Mouse (Mus musculus) lung, postnatal 10 days (tissue): ENCODE results near the gene Cd276.
A peak's percentile ranks its signal among the peaks of the same experiment; 100 is the strongest.

Experiments
- DNase-seq: peaks from one replicate; pipeline ENCODE4 v3.0.0; 2021

Gene Cd276

GRCm38 (mm10) chr9:58549694-58550093 is 5.5 kb downstream of the Cd276 start:
- DNase-seq = no peak

GRCm38 (mm10) chr9:58548897-58549296 is 6.3 kb downstream of the Cd276 start:
- DNase-seq = no peak

- peak; percentile 53 for DNase-seq
Observed at GRCm38 (mm10) chr9:58546630-58547360, 8.4 kb downstream of the Cd276 start.

- no peak for DNase-seq
Observed at GRCm38 (mm10) chr9:58545428-58545827, 9.8 kb downstream of the Cd276 start.

GRCm38 (mm10) chr9:58544879-58545324 is 10.3 kb downstream of the Cd276 start:
- peak; percentile 50 for DNase-seq

DNA sequence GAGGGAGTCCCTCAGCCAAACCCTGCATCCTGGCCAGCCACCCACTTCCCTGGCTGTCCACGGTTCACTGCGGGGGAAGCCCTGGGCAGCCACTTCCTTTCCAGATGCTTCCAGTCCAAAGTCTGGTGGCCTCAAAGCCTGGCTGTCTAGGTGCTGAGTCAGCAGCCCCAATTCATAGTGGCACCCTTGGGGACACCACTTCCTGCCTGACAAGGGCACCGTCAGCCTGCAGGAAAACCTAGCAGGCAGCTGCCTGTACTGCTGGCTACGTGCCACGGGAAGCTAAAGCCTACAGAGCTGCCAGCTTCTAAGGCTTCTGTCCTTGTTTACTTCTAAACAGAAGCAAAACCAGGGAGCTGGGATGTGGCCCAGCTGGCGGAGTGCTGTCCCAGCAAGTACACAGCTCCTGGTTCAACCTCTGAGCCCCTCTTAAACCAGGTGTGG is 13.3 kb downstream of the Cd276 start:
- peak; percentile 91 for DNase-seq

DNA sequence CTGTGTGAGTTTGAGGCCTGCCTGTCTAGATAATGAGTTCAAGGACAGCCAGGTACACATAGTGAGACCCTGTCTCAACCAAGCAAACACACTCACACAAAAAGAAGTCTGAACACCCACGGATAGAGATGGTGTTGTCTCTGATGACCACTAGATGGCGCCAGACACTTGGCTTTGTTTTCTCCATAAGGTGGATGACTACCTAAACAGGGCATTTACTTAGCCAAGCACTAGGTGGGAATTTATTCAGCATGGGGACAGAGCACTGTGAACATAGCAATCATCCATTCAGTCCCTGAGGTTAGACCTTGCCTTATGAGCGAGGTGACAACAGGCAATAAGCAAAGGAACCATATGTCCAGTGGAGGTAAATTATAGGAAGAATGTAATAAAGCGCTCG is 15.4 kb downstream of the Cd276 start:
- peak; percentile 62 for DNase-seq

DNA sequence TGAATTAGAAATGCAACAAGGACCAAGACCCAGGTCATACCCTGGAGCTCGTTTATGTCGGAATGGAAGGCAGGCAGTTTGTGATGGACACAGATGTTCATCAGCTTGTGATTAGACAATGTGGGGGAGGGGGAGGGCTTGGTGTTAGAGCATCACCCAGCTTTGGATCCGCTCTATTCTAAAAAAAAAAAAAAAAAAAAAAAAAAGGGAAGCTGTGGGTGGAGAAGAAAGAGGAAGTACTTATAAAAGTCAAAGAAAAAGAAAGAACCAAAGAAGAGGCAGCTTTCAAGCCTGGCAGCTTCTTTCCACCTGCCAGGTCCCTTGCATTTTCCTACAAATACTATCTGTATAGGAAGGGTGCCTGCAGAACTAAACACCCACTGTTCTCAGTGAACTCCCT is 17.5 kb downstream of the Cd276 start:
- no peak for DNase-seq

- peak; percentile 46 for DNase-seq
Observed at GRCm38 (mm10) chr9:58535447-58536134, 19.6 kb downstream of the Cd276 start.

DNA sequence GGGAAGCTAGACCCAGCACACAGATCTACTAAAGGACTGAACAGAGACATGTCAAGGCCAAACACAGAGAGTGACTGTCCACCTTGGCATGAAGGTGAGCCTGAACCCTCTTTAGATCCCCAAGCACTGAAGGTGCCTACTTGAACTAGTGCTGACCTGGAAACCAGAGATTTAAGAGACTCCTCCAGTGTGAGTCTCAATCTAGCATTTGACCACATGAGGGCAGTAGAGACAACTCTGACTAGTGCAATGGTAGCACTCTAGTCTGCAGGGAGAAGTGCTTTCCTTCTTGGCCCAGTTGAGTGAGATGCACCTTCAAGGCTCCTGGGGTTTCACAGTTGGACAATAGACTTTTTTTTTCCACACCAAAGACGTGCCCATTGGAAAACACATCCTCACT is 20.5 kb downstream of the Cd276 start:
- DNase-seq = peak; percentile 83

DNA sequence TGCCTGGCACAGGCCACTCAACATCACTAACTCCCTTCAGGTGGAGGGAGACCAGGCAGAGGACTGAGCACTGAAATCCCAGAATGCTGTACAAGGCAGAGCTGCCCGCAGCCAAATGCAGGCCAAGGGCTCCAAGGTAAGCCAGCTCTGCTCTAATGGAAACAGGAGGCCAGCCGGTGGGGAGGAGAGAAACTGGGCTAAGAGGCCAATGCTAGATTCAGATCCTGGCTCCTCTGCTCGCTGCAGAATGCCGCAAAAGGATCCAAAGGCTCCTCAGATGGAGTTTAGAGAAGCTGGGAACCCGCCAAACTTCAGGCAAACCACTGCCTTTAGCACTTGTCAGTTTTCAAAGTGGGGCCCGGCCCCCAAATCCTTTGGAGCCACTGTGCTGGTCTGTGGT is 21.9 kb downstream of the Cd276 start:
- DNase-seq = no peak

GRCm38 (mm10) chr9:58532236-58532635 is 23.0 kb downstream of the Cd276 start:
- DNase-seq = no peak

- DNase-seq = no peak
Observed at GRCm38 (mm10) chr9:58530407-58530806, 24.8 kb downstream of the Cd276 start.

GRCm38 (mm10) chr9:58527841-58528240 is 27.4 kb downstream of the Cd276 start:
- DNase-seq = no peak

GRCm38 (mm10) chr9:58525108-58525507 is 30.1 kb downstream of the Cd276 start:
- DNase-seq = no peak

DNA sequence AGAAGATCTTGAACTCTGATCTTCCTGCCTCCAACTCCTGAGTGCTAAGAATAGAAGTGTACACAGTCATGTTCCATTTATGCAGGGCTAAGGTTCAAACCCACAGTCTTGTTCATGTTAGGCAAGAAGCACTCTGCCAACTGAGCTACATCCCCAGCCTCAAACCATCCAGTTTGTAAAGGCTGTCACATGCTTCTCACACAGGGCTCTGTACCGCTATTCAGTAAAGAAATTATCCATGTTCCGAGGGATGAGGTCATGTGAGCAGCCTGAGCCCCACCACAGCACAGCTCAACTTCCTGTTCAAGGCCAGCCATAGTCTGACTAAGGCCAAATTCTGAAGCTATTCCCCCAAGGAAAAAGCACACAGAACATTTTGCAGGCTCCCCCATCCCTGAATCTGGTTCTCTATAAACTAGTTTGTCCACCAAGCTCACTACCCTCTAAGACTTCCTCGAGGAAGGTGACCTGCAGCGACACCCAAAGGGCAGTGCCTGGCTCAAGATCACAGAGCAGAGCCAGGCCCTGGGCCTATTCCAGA is 33.3 kb downstream of the Cd276 start:
- DNase-seq = no peak

DNA sequence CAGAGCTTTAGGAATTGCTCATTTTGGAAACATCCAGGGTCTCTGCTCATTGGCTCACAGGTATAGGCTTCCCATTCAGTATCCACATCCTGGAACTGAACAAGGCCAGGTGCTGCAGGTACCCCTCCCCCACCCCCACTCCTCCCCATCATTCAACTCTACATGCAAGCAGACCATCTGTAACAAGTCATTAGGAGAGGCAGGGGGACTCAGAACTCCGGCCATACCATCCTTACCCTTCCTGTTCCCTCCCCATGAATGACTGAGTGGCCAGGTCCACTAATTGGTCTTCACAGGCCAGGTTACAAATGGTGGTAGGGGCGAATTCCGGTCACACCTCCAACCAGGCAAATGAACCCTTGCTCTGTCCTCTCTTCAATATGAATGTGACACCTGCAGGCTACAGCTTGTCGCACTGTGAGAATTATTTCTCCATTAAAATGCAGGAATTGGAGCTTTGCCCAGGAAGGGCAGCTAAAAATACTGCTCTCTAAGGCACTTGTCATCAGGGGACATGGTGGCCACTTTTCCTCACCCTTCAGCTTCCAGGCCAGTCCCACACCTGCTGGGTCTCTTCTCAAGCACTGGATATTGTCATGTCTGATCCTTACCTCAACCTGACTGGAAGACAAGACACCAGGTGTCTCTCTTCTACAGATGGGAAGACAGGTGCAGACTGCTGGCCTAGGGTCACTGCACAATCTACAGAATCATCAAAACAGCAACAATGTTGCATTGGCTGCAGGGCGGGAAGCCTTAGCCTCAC is 34.2 kb downstream of the Cd276 start:
- no peak for DNase-seq

DNA sequence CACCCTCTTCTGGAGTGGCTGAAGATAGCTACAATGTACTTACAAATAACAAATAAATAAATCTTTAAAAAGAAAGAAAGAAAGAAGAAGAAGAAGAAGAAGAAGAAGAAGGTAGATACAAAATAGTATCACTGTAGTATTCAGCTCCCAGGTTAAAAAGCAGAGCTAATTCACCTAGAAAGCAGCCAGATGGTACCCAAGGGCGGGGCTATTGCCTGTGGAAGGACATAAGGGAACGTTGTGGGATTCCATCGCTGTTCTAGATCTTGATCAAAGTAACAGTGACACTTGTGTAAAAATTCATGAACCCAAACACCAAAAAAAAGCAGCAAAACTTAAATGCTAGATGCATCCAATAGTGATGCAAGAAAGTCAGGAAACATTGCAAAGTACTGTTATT is 35.3 kb downstream of the Cd276 start:
- DNase-seq = no peak

DNA sequence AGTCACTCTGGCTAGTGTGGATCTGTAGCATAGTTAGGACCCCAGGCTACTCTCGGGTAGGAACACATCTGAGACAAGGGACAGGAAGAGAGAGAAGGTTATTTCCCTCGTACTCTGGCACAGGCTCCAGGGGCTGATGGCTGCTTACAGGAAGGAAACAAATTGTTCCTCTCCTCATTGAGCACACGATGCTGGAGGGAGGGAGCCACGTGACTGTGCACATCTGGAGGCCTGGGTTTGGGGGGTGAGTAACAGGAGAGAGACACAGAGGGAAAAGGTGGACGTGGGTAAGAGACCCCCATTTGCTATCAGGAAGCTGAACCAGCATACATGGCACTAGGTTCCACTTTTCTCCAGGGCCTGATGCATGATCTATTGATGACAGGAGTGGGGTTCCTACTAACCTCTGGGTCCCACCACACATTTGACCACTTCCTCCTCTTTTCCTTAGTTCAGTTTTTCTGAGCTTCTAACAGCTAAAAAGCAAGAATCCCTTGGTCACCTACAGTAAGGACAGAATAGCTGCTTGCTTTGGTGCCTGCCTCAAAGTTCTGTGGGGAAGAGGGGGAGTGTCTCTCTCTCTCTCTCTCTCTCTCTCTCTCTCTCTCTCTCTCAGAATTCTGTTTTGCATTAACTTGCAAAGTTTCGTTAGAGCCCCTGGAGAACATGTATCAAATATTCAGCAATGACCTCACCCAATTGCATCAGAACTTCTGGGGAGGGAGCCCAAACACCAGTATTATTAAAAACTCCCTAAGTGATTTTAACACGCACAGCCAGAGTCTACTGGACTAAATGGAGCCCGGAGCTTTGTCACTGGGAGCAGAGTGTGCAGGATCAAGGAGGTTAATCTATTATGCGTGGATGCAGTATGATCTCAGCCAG is 37.1 kb downstream of the Cd276 start:
- DNase-seq = no peak

- no peak for DNase-seq
Observed at GRCm38 (mm10) chr9:58516480-58516879, 38.8 kb downstream of the Cd276 start.

- no peak for DNase-seq
Observed at GRCm38 (mm10) chr9:58513749-58514148, 41.5 kb downstream of the Cd276 start.

DNA sequence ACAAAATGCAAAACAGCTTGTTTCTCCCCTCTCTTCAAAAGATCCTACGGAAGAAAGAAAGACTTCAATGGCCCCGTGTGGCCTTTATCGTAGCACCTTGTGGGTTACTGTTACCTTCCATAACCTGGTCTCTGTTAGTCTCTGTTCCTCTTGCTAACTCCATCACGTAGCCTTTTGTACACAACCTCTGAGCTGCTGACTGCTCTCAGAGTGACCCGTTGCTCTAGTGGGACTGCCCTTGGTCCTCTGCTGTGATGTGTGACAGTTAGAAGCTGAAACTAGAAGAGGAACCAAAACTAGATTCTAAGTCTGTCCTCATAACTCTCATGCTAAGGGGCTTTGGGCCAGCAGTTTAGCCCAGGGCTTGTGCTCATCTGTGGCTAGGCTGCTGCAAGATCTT is 44.8 kb downstream of the Cd276 start:
- no peak for DNase-seq
